Mouse (Mus musculus) naive thymus-derived CD4-positive, alpha-beta T cell, adult 2 months (primary cell): Measurements from ENCODE around the gene Frem2.

Experiments
- DNase-seq: peaks from one replicate; pipeline ENCODE4 v3.0.0-alpha.2; 2011; ENCODE audit warnings: low read depth

Frem2 gene

GRCm38 (mm10) chr3:53620355-53620754 is 36.8 kb downstream of the Frem2 start:
- DNase-seq = no peak

GRCm38 (mm10) chr3:53611106-53611505 is 46.0 kb downstream of the Frem2 start:
- no peak for DNase-seq

GRCm38 (mm10) chr3:53609851-53610250 is 47.3 kb downstream of the Frem2 start:
- DNase-seq = no peak

GRCm38 (mm10) chr3:53600140-53600539 is 57.0 kb downstream of the Frem2 start:
- no peak for DNase-seq

GRCm38 (mm10) chr3:53599315-53599714 is 57.8 kb downstream of the Frem2 start:
- DNase-seq = no peak

- DNase-seq = no peak
These were observed 58.9 kb downstream of the Frem2 start for GRCm38 (mm10) chr3:53598153-53598800.

- no peak for DNase-seq
These were observed 62.7 kb downstream of the Frem2 start for GRCm38 (mm10) chr3:53594471-53594870.

GRCm38 (mm10) chr3:53593718-53594117 is 63.4 kb downstream of the Frem2 start:
- DNase-seq = no peak

GRCm38 (mm10) chr3:53592036-53592435 is 65.1 kb downstream of the Frem2 start:
- DNase-seq = no peak

GRCm38 (mm10) chr3:53590139-53590621 is 67.0 kb downstream of the Frem2 start:
- DNase-seq = peak; percentile 2

- DNase-seq = no peak
These were observed 73.9 kb downstream of the Frem2 start for GRCm38 (mm10) chr3:53583248-53583647.

GRCm38 (mm10) chr3:53580596-53581254 is 76.4 kb downstream of the Frem2 start:
- no peak for DNase-seq

GRCm38 (mm10) chr3:53579121-53579704 is 77.9 kb downstream of the Frem2 start:
- no peak for DNase-seq

- DNase-seq = no peak
These were observed 80.6 kb downstream of the Frem2 start for GRCm38 (mm10) chr3:53576320-53577116.

GRCm38 (mm10) chr3:53574123-53574522 is 83.0 kb downstream of the Frem2 start:
- DNase-seq = no peak

- no peak for DNase-seq
These were observed 85.5 kb downstream of the Frem2 start for GRCm38 (mm10) chr3:53571663-53572062.

GRCm38 (mm10) chr3:53564521-53564920 is 92.6 kb downstream of the Frem2 start:
- no peak for DNase-seq

GRCm38 (mm10) chr3:53563746-53564145 is 93.4 kb downstream of the Frem2 start:
- no peak for DNase-seq

GRCm38 (mm10) chr3:53561813-53562212 is 95.3 kb downstream of the Frem2 start:
- DNase-seq = no peak

- DNase-seq = no peak
These were observed 98.1 kb downstream of the Frem2 start for GRCm38 (mm10) chr3:53559056-53559455.

- DNase-seq = no peak
These were observed 98.9 kb downstream of the Frem2 start for GRCm38 (mm10) chr3:53558230-53558629.
